Mouse (Mus musculus) 3134 (cell line): Measurements from ENCODE around the gene Enthd1.

Experiments used
- DNase-seq: peaks from one replicate; pipeline ENCODE4 v3.0.0-alpha.2; 2011; ENCODE audit warnings: low spot score; ENCODE audit not compliant: insufficient read length; ENCODE audit errors: extremely low read depth

Enthd1 gene

DNA sequence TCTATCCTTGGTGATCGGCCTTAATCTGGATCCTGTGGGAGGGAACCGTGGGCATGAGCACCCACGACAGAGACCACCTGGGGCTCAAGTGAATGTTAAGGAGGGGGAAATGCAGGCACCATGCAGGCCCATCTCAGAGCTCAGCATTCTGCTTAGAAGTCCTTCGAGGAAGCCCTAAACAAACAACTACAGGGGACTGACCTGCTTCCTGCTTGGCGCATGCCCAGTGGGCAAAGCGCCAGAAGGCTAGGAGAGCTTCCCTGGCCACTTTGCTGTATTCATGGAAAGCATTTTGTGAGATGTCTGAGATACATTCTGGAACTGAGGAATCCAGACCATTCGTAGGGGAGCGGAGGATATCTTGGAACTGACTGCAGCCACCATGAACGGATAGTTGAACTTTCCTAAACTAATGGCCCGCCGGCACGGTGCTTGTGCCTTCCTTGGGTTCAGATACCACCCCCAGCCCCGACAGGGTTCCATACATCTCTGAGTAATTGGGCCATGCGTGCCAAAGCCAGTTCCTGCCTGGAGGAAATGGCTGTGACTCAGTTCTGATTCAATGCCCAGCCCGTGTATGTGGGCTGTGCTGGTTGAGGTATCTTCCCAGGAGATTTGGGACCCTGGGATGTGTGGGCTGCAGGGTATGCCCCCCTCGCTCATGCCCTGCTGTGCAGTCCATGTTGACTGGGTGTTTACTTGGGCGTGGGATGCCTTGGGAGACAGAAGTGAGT, 150.8 kb downstream of the Enthd1 start:
- DNase-seq, result no peak

DNA sequence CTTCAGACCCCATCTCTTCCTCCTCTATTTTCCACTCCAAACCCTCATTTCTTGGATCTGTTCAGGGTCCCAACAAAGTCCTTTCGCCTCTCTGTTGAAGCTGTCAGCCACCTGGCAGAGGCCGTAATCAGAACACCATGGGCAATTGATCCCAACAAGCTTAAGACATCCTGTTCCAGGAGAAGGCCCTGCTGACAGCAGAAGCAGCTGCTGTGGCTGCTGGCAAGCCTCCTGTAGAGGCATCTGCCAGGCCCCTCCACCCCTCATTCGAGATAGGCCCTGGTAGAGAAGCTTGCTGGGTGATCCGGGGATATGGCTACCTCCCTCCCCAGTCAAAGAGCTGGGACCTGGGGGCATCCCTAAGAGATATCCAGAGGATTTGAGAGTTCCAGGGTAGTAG, 151.9 kb downstream of the Enthd1 start:
- DNase-seq, result no peak

DNA sequence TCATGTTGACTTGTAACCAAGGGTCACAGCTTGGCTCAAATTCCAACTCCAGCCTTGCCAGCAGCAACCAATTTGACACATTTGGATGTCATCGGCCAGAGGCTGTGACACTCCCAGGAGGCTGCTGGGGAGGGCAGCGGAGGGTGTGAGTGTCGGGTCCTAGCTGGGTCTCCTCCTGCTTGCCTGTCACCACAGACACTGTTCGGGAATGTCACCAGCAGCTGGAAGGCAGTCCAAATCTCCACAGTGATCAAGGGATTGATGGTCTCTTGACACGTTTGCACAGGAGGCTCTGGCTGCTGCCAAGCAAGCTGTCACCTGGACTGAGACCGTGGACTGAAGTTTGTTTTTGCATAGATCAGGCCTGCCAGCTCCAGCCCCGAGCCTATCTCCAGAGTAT, 154.3 kb downstream of the Enthd1 start:
- DNase-seq, result no peak

DNA sequence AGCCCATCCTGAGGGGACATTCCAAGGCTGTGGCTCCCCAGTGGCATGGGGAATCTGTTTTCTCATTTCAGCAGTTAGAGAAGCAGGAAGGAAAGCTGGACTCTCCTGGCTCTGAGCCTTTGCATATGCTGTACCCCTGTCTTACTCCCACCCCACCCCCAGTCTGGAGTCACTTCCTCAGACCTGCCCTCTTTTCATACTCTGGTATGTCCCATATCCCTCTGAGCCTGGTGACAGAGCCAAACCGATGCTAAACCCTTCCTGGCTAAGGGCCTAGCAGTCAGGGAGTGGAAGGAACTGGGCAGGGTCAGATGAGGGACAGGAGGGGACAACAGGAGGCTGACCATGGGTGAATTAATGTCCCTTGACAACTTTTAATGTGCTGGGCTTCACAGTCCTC, 157.1 kb downstream of the Enthd1 start:
- DNase-seq, result no peak
